Mouse (Mus musculus) myocyte (in vitro differentiated cells): ENCODE data around the gene Clec4a3.

Experiments used
- MYOD1 ChIP-seq, 3 experiments: IDR thresholded peaks; one replicate each; pipeline ENCODE4 v1.6.1; 2011; ENCODE audit warnings: control low read depth in 2 of 3, low read depth in 2 of 3, mild to moderate bottlenecking in 2 of 3, moderate library complexity in 1 of 3; ENCODE audit not compliant: insufficient read length in 2 of 3, control insufficient read depth in 1 of 3
- MYOG ChIP-seq, 3 experiments: IDR thresholded peaks; one replicate each; pipeline ENCODE4 v1.6.1; 2011; ENCODE audit warnings: control low read depth in 2 of 3, low read depth in 2 of 3, mild to moderate bottlenecking in 2 of 3; ENCODE audit not compliant: insufficient read length in 2 of 3, control insufficient read depth in 1 of 3, insufficient read depth in 1 of 3
- POLR2A ChIP-seq: IDR thresholded peaks from one replicate; pipeline ENCODE4 v1.6.1; 2011; ENCODE audit warnings: low read depth, mild to moderate bottlenecking, control low read depth, moderate library complexity; ENCODE audit not compliant: insufficient read length
- USF1 ChIP-seq: IDR thresholded peaks from one replicate; pipeline ENCODE4 v1.6.1; 2011; ENCODE audit warnings: low read depth, mild to moderate bottlenecking, control low read depth, moderate library complexity

DNA sequence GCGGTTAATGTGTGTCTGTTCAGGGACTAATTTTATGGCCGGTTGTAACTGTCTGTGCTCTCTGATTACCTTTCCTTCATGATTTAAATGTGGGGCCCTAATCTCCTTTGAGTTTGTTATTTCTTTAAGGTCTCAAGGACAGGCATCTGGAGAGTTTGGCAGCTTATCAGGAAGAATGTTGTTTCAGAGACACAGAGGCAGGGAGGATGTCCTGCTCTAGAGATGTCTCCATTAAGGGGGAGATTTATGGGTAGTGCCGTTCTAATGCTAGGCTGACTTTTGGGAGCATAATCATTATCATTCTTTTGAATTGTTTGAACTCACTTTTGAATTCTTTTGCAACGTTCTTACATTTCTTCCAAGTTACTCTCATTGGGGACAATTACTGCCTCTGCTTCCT, 32.4 kb upstream of the Clec4a3 start:
- TF ChIP-seq MYOD1 (IDR thresholded peaks at IDR 0.05; ENCODE audit: control insufficient read depth in 1 of 3, insufficient read length in 2 of 3, low read depth in 2 of 3) (no peak), USF1 (no peak), POLR2A (no peak), MYOG (IDR thresholded peaks at IDR 0.05; ENCODE audit: control insufficient read depth in 1 of 3, insufficient read depth in 1 of 3, insufficient read length in 2 of 3, low read depth in 2 of 3) (no peak)
